Mouse (Mus musculus): ENCODE results near the gene Scmh1.

The Scmh1 gene

GRCm38 (mm10) chr4:120406639-120407273 lies 1.7 kb downstream of the Scmh1 start:
- DNase-seq, result no peak

DNA sequence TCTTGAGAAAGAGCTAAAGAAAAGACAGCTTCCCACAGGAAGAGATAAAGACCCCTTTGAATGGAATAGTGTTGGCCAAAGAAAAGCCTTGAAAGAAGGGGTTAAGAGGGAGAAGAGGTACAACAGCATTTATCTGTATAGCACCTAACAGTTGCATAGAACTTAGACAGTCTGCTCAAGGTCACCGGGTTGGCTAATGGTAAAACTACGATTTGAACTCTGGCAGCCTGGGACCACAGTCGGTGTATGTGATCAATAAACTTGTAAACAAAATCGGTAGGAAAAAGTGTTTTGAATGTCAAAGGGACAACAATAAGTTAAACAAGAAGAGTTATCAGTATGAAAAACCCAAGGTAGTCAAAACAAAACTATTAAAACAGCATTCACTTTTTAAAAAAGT lies 13.0 kb downstream of the Scmh1 start:
- no peak for DNase-seq

DNA sequence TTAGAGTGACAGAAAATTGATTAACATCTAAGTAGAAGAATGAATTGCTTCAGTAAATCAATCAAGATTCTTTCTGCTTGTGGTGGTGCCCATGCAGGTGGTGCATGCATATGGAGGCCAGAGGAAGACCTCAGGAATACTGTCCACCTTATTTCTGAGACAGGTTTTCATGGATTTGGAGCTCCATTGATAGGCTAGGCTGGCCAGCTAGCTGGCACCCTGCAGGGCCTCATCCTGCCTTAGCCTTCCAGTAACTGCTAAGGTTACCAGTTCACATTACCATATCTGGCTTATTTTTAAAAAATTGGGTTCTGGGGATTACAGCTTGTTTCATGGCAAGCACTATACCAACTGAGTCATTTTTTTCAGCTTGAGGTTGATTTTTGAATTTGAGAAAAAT lies 15.1 kb downstream of the Scmh1 start:
- no peak for DNase-seq

GRCm38 (mm10) chr4:120420685-120421084 lies 15.6 kb downstream of the Scmh1 start:
- DNase-seq, result peak in 1 of 2 experiments; percentile 34

DNA sequence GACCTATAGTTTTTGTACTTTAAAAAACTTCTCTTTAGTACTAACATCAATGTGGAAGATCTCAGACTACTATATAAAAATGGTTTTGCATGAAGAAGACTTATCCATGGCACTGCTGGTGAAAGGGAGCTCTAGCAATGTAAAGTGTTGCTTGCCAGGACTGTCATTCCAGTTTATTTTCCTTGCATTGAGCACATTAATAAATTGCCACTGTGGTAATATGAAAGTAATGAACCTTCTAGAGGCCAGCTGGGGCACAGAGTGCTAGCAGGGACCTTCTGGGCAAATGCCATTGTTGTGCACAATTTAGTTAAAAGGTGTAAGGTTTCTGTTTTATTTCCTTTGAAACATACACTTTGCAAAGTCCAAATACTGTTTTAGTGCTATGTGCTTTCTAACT lies 25.5 kb downstream of the Scmh1 start:
- DNase-seq, result no peak

DNA sequence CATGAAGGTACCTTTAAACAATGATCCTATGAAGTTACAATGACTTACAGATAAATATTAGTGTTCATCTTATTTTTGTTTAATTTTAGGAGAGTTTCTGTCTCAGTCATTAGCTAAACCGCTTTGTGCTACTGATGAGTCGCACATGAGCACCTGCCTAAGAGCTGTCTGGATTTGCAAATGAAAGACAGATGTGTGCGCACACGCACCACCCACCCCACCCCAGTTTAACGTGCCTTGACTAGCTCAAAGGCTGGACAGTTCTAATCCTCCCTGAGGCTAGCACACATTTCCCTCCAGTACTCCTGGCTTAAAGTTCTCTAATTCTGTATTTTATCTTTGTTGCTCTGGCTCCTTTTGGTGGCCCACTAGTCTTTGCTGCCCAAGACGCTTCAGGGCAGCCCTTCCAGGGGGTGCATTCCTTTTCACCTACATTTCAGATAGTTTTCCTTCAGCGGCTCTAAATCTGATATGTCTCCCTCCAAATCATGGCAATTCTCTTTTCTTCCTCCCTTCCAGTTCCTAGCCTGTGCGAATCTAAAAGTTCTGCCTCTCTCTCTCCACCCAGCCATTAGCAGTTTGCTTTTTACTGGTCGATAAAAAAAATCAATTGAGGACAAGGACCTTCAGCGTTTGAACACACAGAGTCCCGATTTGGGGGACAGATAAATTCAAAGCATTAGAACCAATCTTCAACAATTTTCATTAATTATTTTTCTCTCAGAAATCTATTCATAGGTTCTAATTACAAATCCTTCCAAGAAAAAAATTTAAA lies 27.7 kb downstream of the Scmh1 start:
- no peak for DNase-seq

- DNase-seq, result no peak
These were observed 56.7 kb downstream of the Scmh1 start for GRCm38 (mm10) chr4:120461741-120462140.

GRCm38 (mm10) chr4:120472946-120473345 lies 67.9 kb downstream of the Scmh1 start:
- DNase-seq, result no peak

DNA sequence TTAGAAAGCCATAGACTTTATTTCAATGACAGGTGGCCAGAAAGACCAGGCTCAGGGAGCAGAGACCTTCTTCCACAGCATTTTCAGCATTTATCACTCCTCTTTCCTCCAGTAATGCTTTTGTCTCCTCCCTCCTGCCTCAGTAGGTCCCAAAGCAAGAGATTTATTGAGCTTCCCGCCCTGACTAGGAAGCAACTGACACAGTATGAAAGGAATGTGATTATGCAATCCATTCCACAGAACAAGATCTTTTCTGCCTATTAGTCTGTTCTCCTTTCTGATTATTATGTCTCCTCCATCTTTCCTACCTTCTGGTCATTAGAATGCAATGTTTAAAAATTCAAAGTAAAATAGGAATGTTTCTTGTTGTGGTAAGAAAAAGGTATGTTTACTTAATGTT lies 82.6 kb downstream of the Scmh1 start:
- no peak for DNase-seq

DNA sequence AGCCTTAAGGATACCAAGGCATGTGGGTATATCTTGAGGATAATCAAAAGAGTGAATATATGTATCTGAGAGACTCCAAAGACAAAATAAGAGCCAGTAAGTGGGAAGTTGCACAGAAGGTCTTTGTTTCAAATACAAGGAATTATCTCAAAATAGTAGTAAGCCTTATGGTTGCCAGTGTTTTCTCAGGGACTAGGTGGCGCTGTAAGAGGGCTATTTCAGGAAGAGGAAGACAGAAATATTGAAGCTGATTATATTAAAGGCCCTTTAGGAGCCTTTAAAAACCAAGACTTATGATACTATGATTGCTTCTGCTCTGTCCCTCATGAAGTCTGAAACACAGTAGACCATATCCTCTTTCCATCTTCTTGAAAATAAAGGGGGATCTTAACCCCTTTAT lies 101.9 kb downstream of the Scmh1 start:
- no peak for DNase-seq

DNA sequence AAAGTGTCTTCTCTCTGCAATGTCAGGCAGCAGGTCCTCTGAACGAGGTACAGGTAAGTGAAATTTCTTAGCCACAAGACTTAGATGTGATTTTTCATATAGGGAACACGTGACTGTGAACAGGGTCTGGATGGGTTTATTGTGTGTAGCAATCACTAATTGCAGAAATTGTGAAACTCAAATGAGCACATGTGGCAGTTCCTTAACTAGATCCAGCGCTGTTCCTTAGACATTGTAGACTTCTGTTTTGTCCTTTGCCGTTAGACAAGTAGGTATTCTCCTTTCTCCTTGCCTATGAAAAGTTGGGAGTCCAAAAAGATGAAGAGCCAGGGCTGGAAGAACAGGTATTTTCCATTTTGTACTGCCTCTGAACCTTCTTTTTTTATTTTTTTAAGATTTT lies 106.1 kb downstream of the Scmh1 start:
- no peak for DNase-seq

DNA sequence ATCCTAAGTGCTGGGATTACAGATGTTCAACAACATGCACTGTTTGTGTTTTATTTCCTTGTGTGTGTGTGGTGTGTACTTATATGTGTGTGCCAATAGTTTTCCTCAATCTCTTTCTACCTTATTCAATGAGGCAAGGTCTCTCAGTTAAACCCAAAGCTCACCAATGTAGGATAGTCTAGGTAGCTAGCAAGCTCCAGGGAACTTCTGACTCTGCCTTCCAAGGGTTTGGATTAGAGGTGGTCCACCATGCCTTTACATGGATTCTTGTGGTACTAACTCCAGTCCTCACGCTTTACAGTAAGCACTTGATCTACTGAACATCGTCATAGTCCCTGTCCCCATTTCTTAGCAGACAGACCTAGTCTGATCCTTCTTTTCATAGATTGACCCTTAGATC lies 109.3 kb downstream of the Scmh1 start:
- no peak for DNase-seq

GRCm38 (mm10) chr4:120516491-120516890 lies 111.4 kb downstream of the Scmh1 start:
- DNase-seq, result peak; percentile 15 to 61

DNA sequence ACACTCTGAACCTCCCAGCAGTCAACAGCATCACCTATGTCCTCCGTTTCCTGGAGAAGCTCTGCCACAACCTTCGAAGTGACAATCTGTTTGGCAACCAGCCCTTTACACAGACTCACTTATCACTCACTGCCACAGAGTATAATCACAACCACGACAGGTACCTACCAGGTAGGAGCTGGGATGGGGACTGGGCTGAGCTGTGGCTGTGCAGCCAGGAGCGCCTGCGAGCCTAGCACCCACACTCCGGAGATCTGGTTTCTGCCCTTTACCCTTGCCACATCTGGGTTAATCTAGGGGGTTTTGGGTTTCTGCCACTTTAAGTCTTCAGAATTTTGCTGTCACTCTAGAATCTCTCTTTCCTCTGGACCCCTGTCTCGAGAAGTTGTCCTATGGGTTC lies 111.8 kb downstream of the Scmh1 start:
- no peak for DNase-seq

- peak; percentile 20 to 42 for DNase-seq
These were observed 112.3 kb downstream of the Scmh1 start for GRCm38 (mm10) chr4:120517335-120517734.

GRCm38 (mm10) chr4:120521761-120522160 lies 116.7 kb downstream of the Scmh1 start:
- DNase-seq, result no peak

GRCm38 (mm10) chr4:120522351-120522750 lies 117.3 kb downstream of the Scmh1 start:
- no peak for DNase-seq

DNA sequence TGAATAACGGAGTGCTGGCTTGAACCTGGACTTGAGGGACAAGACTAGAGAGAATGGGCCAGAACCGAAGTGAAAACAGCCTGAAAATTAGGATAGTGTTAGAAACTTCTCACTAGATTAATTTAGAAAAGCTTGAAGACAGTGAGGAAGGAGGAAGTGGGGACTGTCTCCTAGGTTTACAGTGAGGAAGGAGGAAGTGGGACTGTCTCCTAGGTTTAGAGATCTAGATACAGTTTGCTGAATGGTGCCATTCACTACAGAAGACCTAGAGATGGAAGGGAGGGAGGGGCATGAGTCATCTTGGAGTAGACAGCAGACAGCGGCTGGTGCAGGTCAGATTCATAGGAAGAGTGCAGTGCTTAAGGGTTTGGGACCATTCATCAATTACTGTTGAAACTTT lies 118.0 kb downstream of the Scmh1 start:
- no peak for DNase-seq

GRCm38 (mm10) chr4:120528171-120528570 lies 123.1 kb downstream of the Scmh1 start:
- no peak for DNase-seq

DNA sequence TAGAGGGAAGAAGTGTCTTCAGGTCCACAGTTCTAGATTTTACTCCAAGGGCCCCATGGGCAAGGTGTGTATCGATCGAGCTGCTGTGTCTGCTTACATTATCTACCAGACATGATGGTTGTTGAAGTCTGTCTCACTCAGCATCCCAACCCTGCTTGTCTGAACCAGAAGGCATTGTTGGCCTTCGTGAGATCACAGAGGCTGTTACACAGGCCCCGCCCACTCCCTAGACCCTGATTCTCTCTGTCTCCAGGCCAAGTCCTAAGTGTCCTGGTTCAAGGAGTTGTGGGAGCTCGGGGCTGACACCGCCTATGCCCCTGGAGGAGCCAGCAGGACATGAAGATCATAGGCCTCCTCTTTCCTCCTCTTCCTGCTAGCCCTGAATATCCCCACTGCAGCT lies 126.9 kb downstream of the Scmh1 start, which contains the start of gene Slfnl1:
Gene Slfnl1, plus strand, starts transcription at position 246 of the 400 bp plus-strand sequence.
- no peak for DNase-seq

DNA sequence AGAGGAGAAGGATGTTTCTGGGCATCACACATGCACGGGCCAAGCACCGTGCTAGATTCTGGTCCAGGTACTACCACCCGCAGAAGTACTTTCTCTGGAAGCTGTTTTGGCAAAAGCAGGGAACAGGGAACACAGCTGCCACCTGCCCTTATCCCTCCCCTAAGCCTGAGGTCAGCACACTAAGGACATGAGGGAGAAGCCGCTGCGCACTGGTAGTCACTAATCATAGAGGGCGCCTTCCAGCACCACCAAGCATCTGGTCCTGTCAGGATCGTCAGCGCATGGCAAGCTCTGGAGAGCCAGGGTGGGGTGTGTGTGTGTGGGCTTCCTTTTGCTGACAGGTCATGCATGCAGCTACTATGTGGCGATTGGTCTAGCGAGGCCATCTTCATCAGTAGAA lies 133.6 kb downstream of the Scmh1 start:
- DNase-seq, result no peak

DNA sequence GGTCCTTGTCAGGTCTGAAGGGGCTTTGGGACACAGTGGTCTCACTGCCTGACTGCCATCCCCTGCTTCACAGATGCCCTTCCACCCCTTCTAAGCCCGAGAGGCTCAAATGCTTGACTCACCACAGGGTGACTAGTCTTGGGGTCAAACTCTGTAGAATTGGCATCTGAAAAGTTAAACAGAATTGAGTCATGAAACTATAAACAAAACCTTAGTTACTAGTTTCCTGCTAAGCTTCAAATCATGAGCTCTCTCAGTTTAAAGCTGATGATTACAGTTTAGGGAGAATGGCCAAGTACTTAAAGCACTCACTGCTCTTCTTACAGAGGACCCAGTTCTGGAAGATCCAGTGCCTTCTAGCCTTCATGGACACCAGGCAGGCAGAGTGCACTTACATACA lies 139.8 kb downstream of the Scmh1 start:
- DNase-seq, result no peak

DNA sequence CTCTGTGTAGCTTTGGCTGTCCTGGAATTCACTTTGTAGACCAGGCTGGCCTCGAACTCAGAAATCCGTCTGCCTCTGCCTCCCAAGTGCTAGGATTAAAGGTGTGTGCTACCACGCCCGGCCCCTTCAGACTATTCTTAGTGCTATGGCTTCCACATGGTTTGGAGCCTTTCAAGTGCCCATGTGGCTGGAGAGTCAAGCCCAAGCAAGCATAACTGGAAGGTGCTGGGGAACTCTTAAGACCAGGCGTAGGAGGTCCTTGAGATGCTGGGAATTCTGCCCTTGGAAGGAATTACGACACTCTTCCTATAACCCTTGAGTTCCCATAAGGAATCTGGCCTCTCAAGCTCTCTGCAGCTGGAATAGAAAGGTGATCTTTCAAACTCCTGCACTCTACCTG lies 151.5 kb downstream of the Scmh1 start:
- DNase-seq, result peak in 1 of 2 experiments; percentile 30

- DNase-seq, result no peak
These were observed 160.6 kb downstream of the Scmh1 start for GRCm38 (mm10) chr4:120565726-120566125.

DNA sequence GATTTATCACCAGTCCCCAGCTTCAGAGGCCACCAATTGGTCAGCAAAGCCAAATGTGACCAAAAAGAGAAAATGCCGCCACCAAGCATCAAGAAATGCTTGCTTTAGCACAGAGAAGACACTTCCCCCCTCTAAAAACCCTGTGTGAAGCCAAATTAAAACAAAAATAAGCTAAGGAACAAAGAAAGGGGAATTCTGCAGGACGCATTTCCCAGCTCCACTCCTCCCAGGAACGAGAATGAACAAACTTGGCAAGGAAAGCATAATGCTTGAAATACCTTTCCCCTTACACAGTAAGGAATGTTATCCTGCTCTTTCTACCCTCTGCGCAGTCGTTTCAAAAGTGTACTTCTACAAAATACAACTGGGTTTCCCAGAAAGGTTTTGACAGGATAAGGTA lies 162.9 kb downstream of the Scmh1 start:
- DNase-seq, result peak in 1 of 2 experiments; percentile 9
